Mouse (Mus musculus): ENCODE results near the gene Rufy2.
"Not testable (repeated sequence)": the region's sequence is repeated elsewhere in the genome, so short reads cannot be mapped to it uniquely, and the experiment has no call there.

Rufy2 gene

GRCm38 (mm10) chr10:63052011-63052410, 72.0 kb downstream of the Rufy2 start:
- no peak for DNase-seq (ENCODE audit: low spot score)

GRCm38 (mm10) chr10:63053007-63053406, 73.0 kb downstream of the Rufy2 start:
- DNase-seq (ENCODE audit: low spot score): no peak

- DNase-seq (ENCODE audit: low spot score): not testable (repeated sequence)
These were observed 74.0 kb downstream of the Rufy2 start for GRCm38 (mm10) chr10:63054071-63054470.

GRCm38 (mm10) chr10:63054586-63054985, 74.6 kb downstream of the Rufy2 start:
- DNase-seq (ENCODE audit: low spot score): peak; percentile 11

- DNase-seq (ENCODE audit: low spot score): no peak
These were observed 77.1 kb downstream of the Rufy2 start for GRCm38 (mm10) chr10:63056966-63057750.

- no peak for DNase-seq (ENCODE audit: low spot score)
These were observed 79.8 kb downstream of the Rufy2 start, which contains the start of gene Pbld1 for GRCm38 (mm10) chr10:63059862-63060261. TSS of gene Pbld1 (plus strand) at chr10:63060162.

- DNase-seq (ENCODE audit: low spot score): no peak
These were observed 80.4 kb downstream of the Rufy2 start for GRCm38 (mm10) chr10:63060406-63060805.

GRCm38 (mm10) chr10:63061266-63061665, 81.2 kb downstream of the Rufy2 start:
- DNase-seq (ENCODE audit: low spot score): no peak

- no peak for DNase-seq (ENCODE audit: low spot score)
These were observed 82.7 kb downstream of the Rufy2 start for GRCm38 (mm10) chr10:63062696-63063095.

GRCm38 (mm10) chr10:63063365-63063764, 83.3 kb downstream of the Rufy2 start:
- no peak for DNase-seq (ENCODE audit: low spot score)

- DNase-seq (ENCODE audit: low spot score): no peak
These were observed 84.5 kb downstream of the Rufy2 start for GRCm38 (mm10) chr10:63064516-63064915.

- no peak for DNase-seq (ENCODE audit: low spot score)
These were observed 85.5 kb downstream of the Rufy2 start for GRCm38 (mm10) chr10:63065561-63065960.

GRCm38 (mm10) chr10:63065988-63066387, 86.0 kb downstream of the Rufy2 start:
- peak; percentile 38 for DNase-seq (ENCODE audit: low spot score)

Measured in c-Kit-positive CD71-positive TER-119-positive erythroid progenitor cells, embryonic 14.5 days (primary cell).